Comparison of ENCODE assay signal across 23 mouse cellular contexts in the genomic region with DNA sequence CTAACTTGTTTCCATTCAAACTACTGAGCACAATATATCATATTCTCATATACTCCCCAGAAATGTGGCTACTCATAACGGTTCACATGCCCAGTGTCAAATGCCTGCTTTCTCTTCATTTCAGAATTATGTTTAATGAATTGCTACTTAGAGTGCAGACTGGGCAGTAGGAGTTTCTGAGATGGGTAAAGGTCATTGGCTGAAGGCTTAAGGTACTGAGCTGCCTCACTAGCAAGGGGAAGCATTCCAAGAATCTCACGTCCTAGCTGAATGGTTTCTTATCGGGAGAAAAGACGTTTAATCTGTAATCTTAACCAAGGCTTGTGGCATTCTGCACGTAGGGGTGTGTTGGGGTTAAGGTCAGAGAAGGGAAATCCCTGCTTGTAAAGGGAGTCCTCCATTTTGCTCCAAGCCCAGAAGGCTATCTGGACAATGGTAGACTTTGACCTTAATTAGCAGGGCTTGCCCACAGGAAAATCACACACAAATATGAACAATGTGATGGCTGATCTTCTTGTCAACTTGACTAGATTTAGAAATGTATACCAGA. TPM values are rescaled to one million over a fixed set of nuclear protein-coding genes. Genes with fewer than 3 reads are reported as not detected.
A peak's percentile ranks its signal among the peaks of the same experiment; 100 is the strongest.
DNase-seq lines count a peak whose midpoint lies in the region; ATAC-seq and TF ChIP-seq lines count a peak whose summit lies in the region.
"Had no signal": no experiment of that assay in that cellular context is flagged by ENCODE, and none has a peak within 500 bp of the region (broad histone marks: within the 10 kb centered on the region; RNA-seq: fewer than 3 reads in every experiment).

No protein-coding gene starts in this region.

- peak; percentile 88 for ATAC-seq in intestine, embryonic 16.5 days
- no peak for ATAC-seq in forebrain, embryonic 14.5 days
- ATAC-seq: activated CD4-positive, CD25-positive, alpha-beta regulatory T cell, adult 4 months; CD4-positive, CD25-positive, alpha-beta regulatory T cell, adult 4 months; forebrain, embryonic 13.5 days; forebrain, postnatal 0 days had no signal

- no peaks in the 10 kb centered on the region for H3K36me3 ChIP-seq in kidney, adult 2 months (ENCODE audit: control insufficient read depth, insufficient read depth, low read length)
- no peaks in the 10 kb centered on the region for H3K36me3 ChIP-seq in intestine, embryonic 16.5 days (ENCODE audit: control insufficient read depth, insufficient read depth, low read length)
- H3K36me3 ChIP-seq in forebrain, embryonic 14.5 days (ENCODE audit: control insufficient read depth, insufficient read depth, low read length) = no peaks in the 10 kb centered on the region
- H3K36me3 ChIP-seq: forebrain, embryonic 10.5 days; hindbrain, embryonic 12.5 days had no signal

- H3K27ac ChIP-seq in kidney, adult 2 months (ENCODE audit: insufficient read depth, low read depth, low read length) = peak overlapping the region; percentile 38; the same call in 1 of the 2 replicates
- H3K27ac ChIP-seq in intestine, embryonic 16.5 days (ENCODE audit: low read length) = no peak overlapping the region
- H3K27ac ChIP-seq in forebrain, embryonic 14.5 days (ENCODE audit: low read depth, low read length) = no peak overlapping the region
- H3K27ac ChIP-seq: forebrain, embryonic 10.5 days; forebrain, embryonic 13.5 days; gastrocnemius, adult 2 months; hindbrain, embryonic 12.5 days had no signal

- TF ChIP-seq CTCF in kidney, adult 2 months (conservative IDR thresholded peaks at IDR 0.05; ENCODE audit: insufficient read depth, insufficient read length, low read depth, low read length) = no peak

- H3K4me3 ChIP-seq in kidney, adult 2 months (ENCODE audit: insufficient read depth, low read depth, low read length) = no peak overlapping the region
- no peak overlapping the region for H3K4me3 ChIP-seq in intestine, embryonic 16.5 days (ENCODE audit: low read length)
- no peak overlapping the region for H3K4me3 ChIP-seq in forebrain, embryonic 14.5 days (ENCODE audit: low read depth, low read length)
- H3K4me3 ChIP-seq: forebrain, embryonic 10.5 days; forebrain, embryonic 13.5 days; gastrocnemius, adult 2 months; hindbrain, embryonic 12.5 days had no signal

- no peak for TF ChIP-seq POLR2A in kidney, adult 2 months (IDR thresholded peaks at IDR 0.05; ENCODE audit: low read depth, low read length)

- H3K27me3 ChIP-seq in kidney, adult 2 months (replicated peaks; ENCODE audit: control insufficient read depth, insufficient read depth, low read length) = no peaks in the 10 kb centered on the region
- H3K27me3 ChIP-seq in intestine, embryonic 16.5 days (replicated peaks; ENCODE audit: control insufficient read depth, insufficient read depth, low read length) = no peaks in the 10 kb centered on the region
- no peaks in the 10 kb centered on the region for H3K27me3 ChIP-seq in forebrain, embryonic 14.5 days (replicated peaks; ENCODE audit: control insufficient read depth, insufficient read depth, low read length)
- H3K27me3 ChIP-seq: forebrain, embryonic 13.5 days; hindbrain, embryonic 12.5 days had no signal

- H3K4me2 ChIP-seq in intestine, embryonic 16.5 days (ENCODE audit: low read depth, low read length) = no peak overlapping the region
- H3K4me2 ChIP-seq in forebrain, embryonic 14.5 days (ENCODE audit: low read length) = no peak overlapping the region
- H3K4me2 ChIP-seq: forebrain, embryonic 13.5 days; heart, embryonic 11.5 days; hindbrain, embryonic 12.5 days had no signal

- 40% methylated on average over 5 of the region's 5 CpGs for whole genome bisulfite sequencing in kidney, adult 2 months
- 53% methylated on average over 5 of the region's 5 CpGs for WGBS in intestine, embryonic 16.5 days
- WGBS in forebrain, embryonic 14.5 days = 80% methylated on average over 5 of the region's 5 CpGs

- H3K9me3 ChIP-seq in intestine, embryonic 16.5 days (ENCODE audit: control insufficient read depth, low read length) = no peaks in the 10 kb centered on the region
- no peaks in the 10 kb centered on the region for H3K9me3 ChIP-seq in forebrain, embryonic 14.5 days (replicated peaks; ENCODE audit: control insufficient read depth, low read length)
- H3K9me3 ChIP-seq: forebrain, embryonic 10.5 days; forebrain, embryonic 13.5 days; hindbrain, embryonic 12.5 days had no signal

- H3K4me1 ChIP-seq in kidney, adult 2 months (ENCODE audit: control insufficient read depth, insufficient read depth, low read length) = peaks cover 2% of the 10 kb centered on the region; the same call in 1 of the 2 replicates
- no peaks in the 10 kb centered on the region for H3K4me1 ChIP-seq in intestine, embryonic 16.5 days (ENCODE audit: control insufficient read depth, insufficient read depth, low read length)
- no peaks in the 10 kb centered on the region for H3K4me1 ChIP-seq in forebrain, embryonic 14.5 days (ENCODE audit: control insufficient read depth, insufficient read depth, low read length)
- H3K4me1 ChIP-seq: forebrain, embryonic 10.5 days; forebrain, embryonic 13.5 days; hindbrain, embryonic 12.5 days had no signal

- DNase-seq in kidney, adult 2 months = peak; percentile 65
- DNase-seq in kidney, postnatal 25 days = no peak
- DNase-seq in kidney, postnatal 36 days = peak; percentile 11 to 28
- no peak for DNase-seq in kidney, postnatal 4 days
- peak; percentile 60 for DNase-seq in yolk sac, embryonic 10.5 days (ENCODE audit: low spot score)
- no peak for DNase-seq in forebrain, embryonic 14.5 days (ENCODE audit: low spot score)
- DNase-seq in cerebellum, postnatal 14 days = no peak
- DNase-seq: adrenal gland, adult 8-10 months; adrenal gland, postnatal 25 days; cerebellum, adult 11-12 months; cerebellum, adult 8-10 months; cerebellum, postnatal 10 days; forebrain, postnatal 0 days; gastrocnemius, adult 2 months; gastrocnemius, postnatal 14 days; heart, adult 11 months had no signal

- no peak overlapping the region for H3K9ac ChIP-seq in intestine, embryonic 16.5 days (ENCODE audit: low read depth, low read length)
- no peak overlapping the region for H3K9ac ChIP-seq in forebrain, embryonic 14.5 days (ENCODE audit: low read length)
- H3K9ac ChIP-seq: forebrain, embryonic 13.5 days; forebrain, postnatal 0 days; hindbrain, embryonic 12.5 days had no signal

RNA-seq across cellular contexts. Expression of a gene that starts 26.9 kb away (rescaled TPM):
- polyA plus RNA-seq in kidney, adult 2 months (2012; rRNA removed) = 6.8 and 8.3 TPM in 2 replicates
- 1.9 and 2.4 TPM in 2 replicates for polyA plus RNA-seq in intestine, embryonic 16.5 days (2015; fragmentation: Nextera tagmentation; extraction: Ambion mirVana)
- 2.9 and 3.4 TPM in 2 replicates for polyA plus RNA-seq in forebrain, embryonic 14.5 days (2014; fragmentation: Nextera tagmentation; extraction: Ambion mirVana)
- polyA plus RNA-seq: activated CD4-positive, CD25-positive, alpha-beta regulatory T cell, adult 4 months; CD4-positive, CD25-positive, alpha-beta regulatory T cell, adult 4 months had no signal

Comparison
In these comparisons a context has a peak if more than half of its experiments do, and no peak if none do; other contexts are left out.
1. DNase-seq: peak in kidney, adult 2 months (single experiment), kidney, postnatal 36 days (2 of 2) and yolk sac, embryonic 10.5 days (single experiment); none in kidney, postnatal 25 days (0 of 2), kidney, postnatal 4 days (0 of 2), forebrain, embryonic 14.5 days (single experiment) and cerebellum, postnatal 14 days (0 of 2).